Mouse (Mus musculus) stomach, embryonic 15.5 days (tissue): ENCODE measurements around the gene Acbd7. TPM values are rescaled to one million over a fixed set of nuclear protein-coding genes. Genes with fewer than 3 reads are reported as not detected.

Source experiments
- ATAC-seq: fragments of 200-750 bp; cut with Nextera tagmentation; 2 replicates; pipeline ENCODE4 v1.8.0; 2017; ENCODE audit warnings: low read depth, moderate number of reproducible peaks, moderate TSS enrichment; ENCODE audit not compliant: insufficient read depth, low FRiP score
- H3K27ac ChIP-seq: fragments of 300-500 bp; sonication (generic); 2 replicates; pipeline ENCODE4 v1.5.1; 2015; ENCODE audit warnings: mild to moderate bottlenecking, inconsistent platforms
- H3K27me3 ChIP-seq: fragments of 300-500 bp; sonication (generic); replicated peaks from 2 replicates; pipeline ENCODE4 v1.6.1; 2015; ENCODE audit warnings: inconsistent platforms
- H3K36me3 ChIP-seq: fragments of 300-500 bp; sonication (generic); 2 replicates; pipeline ENCODE4 v1.6.1; 2015; ENCODE audit warnings: inconsistent platforms
- H3K4me1 ChIP-seq: fragments of 300-500 bp; sonication (generic); 2 replicates; pipeline ENCODE4 v1.6.1; 2015; ENCODE audit warnings: inconsistent platforms
- H3K4me2 ChIP-seq: fragments of 300-500 bp; sonication (generic); 2 replicates; pipeline ENCODE4 v1.6.1; 2015; ENCODE audit warnings: mild to moderate bottlenecking, inconsistent platforms
- H3K4me3 ChIP-seq: fragments of 300-500 bp; sonication (generic); replicated peaks from 2 replicates; pipeline ENCODE4 v1.5.1; 2015; ENCODE audit warnings: inconsistent platforms
- H3K9ac ChIP-seq: fragments of 300-500 bp; sonication (generic); 2 replicates; pipeline ENCODE4 v1.6.1; 2015; ENCODE audit warnings: inconsistent platforms
- H3K9me3 ChIP-seq: fragments of 300-500 bp; sonication (generic); 2 replicates; pipeline ENCODE4 v1.6.1; 2016; ENCODE audit warnings: inconsistent platforms
- WGBS: fragments of 180-500 bp; shearing (Covaris S2); methylation state at CpG from one replicate; pipeline ENCODE4 v1.1.7; 2015; 5-methylcytosine and 5-hydroxymethylcytosine counted together
- polyA plus RNA-seq: library from polyadenylated mRNA; unstranded; fragments of >200 nt; fragmentation: Nextera tagmentation; extraction: Ambion mirVana; gene quantifications from 2 replicates; pipeline ENCODE4 v1.2.1, GENCODE M21; 2015

Acbd7 gene
- 0.91 and 2.0 TPM in 2 replicates for polyA plus RNA-seq

- H3K9ac ChIP-seq: no peak within 1 kb of the TSS
- ATAC-seq: peak; percentile 45
- no peak within 1 kb of the TSS for H3K27ac ChIP-seq
Measured at GRCm38 (mm10) chr2:3335611-3336301, at the start of gene Acbd7. Gene Acbd7 (plus strand): TSS chr2:3336168.

GRCm38 (mm10) chr2:3286243-3286642, 49.7 kb upstream of the Acbd7 start:
- ATAC-seq: no peak
- no peak overlapping the region for H3K4me3 ChIP-seq
- H3K36me3 ChIP-seq: no peaks in the 10 kb centered on the region
- H3K27me3 ChIP-seq: no peaks in the 10 kb centered on the region
- H3K9me3 ChIP-seq: no peaks in the 10 kb centered on the region
- H3K4me2 ChIP-seq: no peak overlapping the region
- WGBS: 73% methylated on average over 2 of the region's 2 CpGs
- H3K4me1 ChIP-seq: peaks cover 6% of the 10 kb centered on the region; the same call in 1 of the 2 replicates
- H3K27ac ChIP-seq: no peak overlapping the region
- H3K9ac ChIP-seq: no peak overlapping the region

More at GRCm38 (mm10) chr2:3335611-3336301, at the start of gene Acbd7:
- H3K4me3 ChIP-seq: peak within 1 kb of the TSS; percentile 30
- H3K9me3 ChIP-seq: no peaks in the 10 kb centered on the region
- H3K4me1 ChIP-seq: peaks cover 13% of the 10 kb centered on the region
- H3K36me3 ChIP-seq: no peaks in the 10 kb centered on the region
- WGBS: 3% methylated on average over 20 of the region's 20 CpGs
- no peaks in the 10 kb centered on the region for H3K27me3 ChIP-seq
- peak within 1 kb of the TSS; percentile 52 for H3K4me2 ChIP-seq

DNA sequence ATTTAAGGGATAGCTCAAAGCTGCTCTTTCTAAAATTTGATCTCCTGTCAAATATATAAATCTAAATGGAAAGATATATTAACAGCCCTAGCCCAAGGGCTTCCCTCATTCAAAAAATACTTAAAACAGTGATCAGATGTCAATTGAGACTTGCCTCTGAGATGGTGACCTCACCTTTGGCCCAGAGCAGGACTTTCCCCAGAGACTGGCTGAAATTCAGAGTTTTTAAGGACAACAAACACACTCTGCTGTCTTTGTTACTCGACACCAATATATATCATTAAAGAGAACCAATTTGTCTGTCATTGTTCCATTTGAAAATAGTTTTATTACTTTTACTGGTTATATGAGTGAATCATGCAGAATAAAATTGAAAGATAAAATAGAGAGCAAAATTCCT, 46.4 kb upstream of the Acbd7 start:
- no peak overlapping the region for H3K4me3 ChIP-seq
- no peak overlapping the region for H3K4me2 ChIP-seq
- 82% methylated on average over 1 of the region's 1 CpGs for WGBS

DNA sequence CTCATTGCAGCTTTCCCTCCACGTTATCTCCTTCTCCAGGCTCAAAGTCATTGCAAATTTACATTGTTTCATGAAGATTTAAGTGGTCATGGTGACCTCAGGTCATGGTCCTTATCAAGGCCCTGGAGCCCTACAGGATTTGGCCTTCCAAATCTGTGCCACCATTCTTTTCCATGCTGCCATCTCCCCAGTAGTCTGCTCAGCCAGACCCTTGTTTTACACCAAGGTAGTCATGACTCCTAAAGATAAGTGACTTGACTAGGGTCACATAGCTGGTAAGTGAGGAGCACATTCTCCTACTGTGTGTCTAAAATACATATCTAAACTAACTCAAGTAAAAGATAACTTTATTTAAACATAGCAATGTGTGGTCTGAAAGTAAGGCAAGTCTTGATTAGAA, 43.8 kb upstream of the Acbd7 start:
- H3K9me3 ChIP-seq: no peaks in the 10 kb centered on the region
- no peak for ATAC-seq
- no peaks in the 10 kb centered on the region for H3K36me3 ChIP-seq
- no peaks in the 10 kb centered on the region for H3K27me3 ChIP-seq
- no peak overlapping the region for H3K4me2 ChIP-seq
- 76% methylated on average over 1 of the region's 1 CpGs for WGBS
- no peak overlapping the region for H3K4me3 ChIP-seq
- H3K27ac ChIP-seq: no peak overlapping the region
- H3K9ac ChIP-seq: no peak overlapping the region
- no peaks in the 10 kb centered on the region for H3K4me1 ChIP-seq

More for the DNA sequence above, 46.4 kb upstream of the Acbd7 start:
- no peaks in the 10 kb centered on the region for H3K9me3 ChIP-seq
- no peaks in the 10 kb centered on the region for H3K4me1 ChIP-seq
- no peaks in the 10 kb centered on the region for H3K27me3 ChIP-seq
- H3K27ac ChIP-seq: no peak overlapping the region
- H3K9ac ChIP-seq: no peak overlapping the region
- H3K36me3 ChIP-seq: no peaks in the 10 kb centered on the region
- no peak for ATAC-seq

GRCm38 (mm10) chr2:3295826-3296225, 40.1 kb upstream of the Acbd7 start:
- ATAC-seq: no peak
- no peak overlapping the region for H3K27ac ChIP-seq
- WGBS: 76% methylated on average over 7 of the region's 7 CpGs

GRCm38 (mm10) chr2:3305426-3306025, 30.4 kb upstream of the Acbd7 start:
- H3K9me3 ChIP-seq: no peaks in the 10 kb centered on the region
- no peaks in the 10 kb centered on the region for H3K27me3 ChIP-seq
- H3K9ac ChIP-seq: no peak overlapping the region
- H3K4me3 ChIP-seq: no peak overlapping the region
- no peak overlapping the region for H3K27ac ChIP-seq
- H3K4me2 ChIP-seq: no peak overlapping the region
- peaks cover 5% of the 10 kb centered on the region; the same call in 1 of the 2 replicates for H3K36me3 ChIP-seq
- 46% methylated on average over 3 of the region's 3 CpGs for WGBS
- H3K4me1 ChIP-seq: no peaks in the 10 kb centered on the region
- no peak for ATAC-seq

More at GRCm38 (mm10) chr2:3295826-3296225, 40.1 kb upstream of the Acbd7 start:
- Histone ChIP-seq H3K9ac (no peak overlapping the region), H3K27me3 (no peaks in the 10 kb centered on the region), H3K9me3 (no peaks in the 10 kb centered on the region), H3K4me1 (no peaks in the 10 kb centered on the region), H3K4me2 (no peak overlapping the region), H3K4me3 (no peak overlapping the region), H3K36me3 (no peaks in the 10 kb centered on the region)

DNA sequence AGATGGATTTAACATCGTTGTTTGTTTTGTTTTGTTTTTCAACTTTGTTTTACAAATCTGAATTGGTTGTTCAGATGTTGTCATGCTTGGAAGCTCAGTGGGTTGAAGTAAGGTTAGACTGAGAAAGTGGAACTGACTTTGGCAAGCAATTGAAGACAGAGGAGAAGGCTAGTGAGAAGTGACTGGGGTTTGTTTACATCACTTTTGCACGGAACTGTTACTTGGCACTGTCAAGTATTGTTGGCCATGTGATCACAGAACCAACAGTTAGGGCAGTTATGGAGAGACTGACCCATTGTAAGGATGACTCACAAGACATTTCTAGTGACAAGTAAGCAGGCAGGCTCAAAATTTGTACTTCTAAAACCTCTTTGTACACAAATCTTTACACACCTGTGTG, 12.8 kb upstream of the Acbd7 start:
- no peak overlapping the region for H3K4me2 ChIP-seq
- no peak overlapping the region for H3K4me3 ChIP-seq
- no peak overlapping the region for H3K9ac ChIP-seq
- WGBS: 73% methylated on average over 2 of the region's 2 CpGs
- no peaks in the 10 kb centered on the region for H3K27me3 ChIP-seq
- H3K9me3 ChIP-seq: no peaks in the 10 kb centered on the region
- ATAC-seq: no peak
- no peaks in the 10 kb centered on the region for H3K4me1 ChIP-seq
- no peak overlapping the region for H3K27ac ChIP-seq
- peaks cover 19% of the 10 kb centered on the region; the same call in 1 of the 2 replicates for H3K36me3 ChIP-seq

- H3K9ac ChIP-seq: no peak overlapping the region
- H3K36me3 ChIP-seq: peaks cover 25% of the 10 kb centered on the region; the same call in 1 of the 2 replicates
- no peak overlapping the region for H3K4me3 ChIP-seq
- H3K9me3 ChIP-seq: no peaks in the 10 kb centered on the region
- H3K4me1 ChIP-seq: no peaks in the 10 kb centered on the region
- H3K27me3 ChIP-seq: no peaks in the 10 kb centered on the region
- ATAC-seq: no peak
- no peak overlapping the region for H3K27ac ChIP-seq
- no peak overlapping the region for H3K4me2 ChIP-seq
- 90% methylated on average over 7 of the region's 7 CpGs for WGBS
Measured at GRCm38 (mm10) chr2:3324381-3325130, 11.4 kb upstream of the Acbd7 start.

DNA sequence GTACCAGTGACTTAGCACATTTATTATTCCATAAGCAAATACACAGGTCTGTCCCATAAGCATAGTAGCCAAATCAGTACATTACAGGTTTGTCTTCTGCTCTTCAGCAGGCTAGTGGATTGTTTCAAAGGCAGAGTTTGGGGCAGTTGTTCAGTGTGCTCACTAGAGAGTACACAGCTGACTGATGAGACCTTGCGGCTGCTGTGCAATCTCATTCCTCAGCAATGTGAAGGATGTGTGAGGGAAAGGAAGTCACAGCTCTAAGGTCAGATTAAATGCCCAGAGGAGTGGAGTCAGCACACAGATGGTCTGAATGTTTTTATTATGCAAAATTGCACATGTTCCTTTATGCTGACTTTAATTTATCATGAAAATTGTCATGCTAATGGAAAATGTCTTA, 9.4 kb upstream of the Acbd7 start:
- H3K36me3 ChIP-seq: peaks cover 25% of the 10 kb centered on the region; the same call in 1 of the 2 replicates
- no peak overlapping the region for H3K4me2 ChIP-seq
- 76% methylated on average over 1 of the region's 1 CpGs for WGBS
- H3K27me3 ChIP-seq: no peaks in the 10 kb centered on the region
- no peak for ATAC-seq
- H3K9ac ChIP-seq: no peak overlapping the region
- H3K4me1 ChIP-seq: peaks cover 8% of the 10 kb centered on the region
- no peak overlapping the region for H3K4me3 ChIP-seq
- no peaks in the 10 kb centered on the region for H3K9me3 ChIP-seq
- H3K27ac ChIP-seq: no peak overlapping the region

DNA sequence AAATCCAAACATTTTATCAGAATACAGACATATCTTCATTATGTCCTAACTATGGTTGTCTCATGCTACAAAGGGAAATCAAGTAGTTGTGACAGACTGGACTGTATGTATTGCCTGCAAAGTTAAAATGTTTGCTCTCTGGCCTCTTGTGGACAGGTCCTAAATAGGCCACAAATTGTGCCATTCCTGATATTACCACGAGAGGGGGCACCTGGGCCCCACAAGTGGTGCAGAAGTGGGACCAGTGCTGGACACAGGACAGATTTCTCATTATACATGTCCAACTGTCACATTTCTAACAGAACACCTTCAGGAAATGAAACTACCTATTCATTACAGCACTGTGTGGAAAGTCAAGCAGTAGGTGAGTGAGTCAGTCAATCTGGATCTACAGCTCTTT, 8.6 kb upstream of the Acbd7 start:
- Histone ChIP-seq H3K9me3 (no peaks in the 10 kb centered on the region), H3K4me1 (peaks cover 9% of the 10 kb centered on the region), H3K4me3 (no peak overlapping the region), H3K27ac (no peak overlapping the region), H3K9ac (no peak overlapping the region), H3K27me3 (no peaks in the 10 kb centered on the region), H3K4me2 (no peak overlapping the region), H3K36me3 (peaks cover 25% of the 10 kb centered on the region; the same call in 1 of the 2 replicates)
- 18% methylated on average over 1 of the region's 1 CpGs for WGBS
- ATAC-seq: no peak

DNA sequence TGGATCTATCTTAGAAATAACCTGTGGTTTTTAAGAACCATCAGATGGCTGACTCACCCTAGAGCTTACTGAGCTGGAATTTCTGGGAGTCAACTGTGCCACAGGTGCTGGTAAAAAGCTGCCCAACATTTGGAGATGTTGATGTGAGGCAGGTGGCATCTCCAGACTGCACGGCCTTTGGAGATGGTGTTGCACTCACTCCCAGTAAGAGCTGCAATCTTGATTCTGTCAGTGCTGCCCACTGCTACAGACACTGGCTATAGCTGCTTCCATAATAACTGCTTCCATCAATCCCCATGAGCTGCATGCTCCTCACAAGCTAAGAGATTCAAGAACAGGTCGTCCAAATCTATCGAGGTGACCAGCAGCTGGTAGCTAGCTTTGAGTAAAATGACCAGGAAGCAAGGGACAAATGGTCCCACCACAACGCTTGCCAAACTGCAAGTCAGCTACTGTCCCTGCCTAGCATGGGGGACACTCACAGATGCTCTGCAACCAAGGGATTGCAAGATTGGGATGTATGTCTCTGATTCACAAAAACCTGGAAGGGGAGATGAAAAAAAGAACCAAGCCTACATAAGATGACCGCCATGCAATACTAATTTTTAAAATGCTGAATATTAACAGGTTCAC, 4.8 kb upstream of the Acbd7 start:
- H3K36me3 ChIP-seq: peaks cover 12% of the 10 kb centered on the region; the same call in 1 of the 2 replicates
- H3K27me3 ChIP-seq: no peaks in the 10 kb centered on the region
- peak overlapping the region; percentile 71 for H3K4me2 ChIP-seq
- 64% methylated on average over 5 of the region's 5 CpGs for WGBS
- peaks cover 13% of the 10 kb centered on the region for H3K4me1 ChIP-seq
- no peaks in the 10 kb centered on the region for H3K9me3 ChIP-seq
- no peak overlapping the region for H3K27ac ChIP-seq
- H3K9ac ChIP-seq: peak overlapping the region; percentile 5; the same call in 1 of the 2 replicates
- H3K4me3 ChIP-seq: peak overlapping the region; percentile 81
- no peak for ATAC-seq
